Mouse (Mus musculus) small intestine, adult 2 months (tissue): ENCODE measurements around the gene B3gnt3.

ENCODE experiments used
- CTCF ChIP-seq: fragments of 200-500 bp; IDR thresholded peaks from 2 replicates; pipeline ENCODE4 v1.5.1; 2012; ENCODE audit warnings: low read depth, mild to moderate bottlenecking, control low read depth, inconsistent platforms, low read length, moderate library complexity, mixed read lengths; ENCODE audit not compliant: insufficient replicate concordance, insufficient read length; ENCODE audit errors: extremely low read depth
- POLR2A ChIP-seq: fragments of 200-500 bp; IDR thresholded peaks from 2 replicates; pipeline ENCODE4 v1.6.1; 2012; ENCODE audit warnings: low read depth, mild to moderate bottlenecking, control low read depth, inconsistent platforms, low read length, moderate library complexity

GRCm38 (mm10) chr8:71709800-71710446, 8.3 kb upstream of the B3gnt3 start:
- TF ChIP-seq CTCF (peak; percentile 75; the same call in 1 of the 2 replicates), POLR2A (no peak)
